Mouse (Mus musculus) common myeloid progenitor, adult 5-6 weeks (primary cell): Measurements from ENCODE around the gene Cdh11. TPM values are rescaled to one million over a fixed set of nuclear protein-coding genes. Genes with fewer than 3 reads are reported as not detected.
A peak's percentile ranks its signal among the peaks of the same experiment; 100 is the strongest.

Source experiments
- ATAC-seq: replicated peaks from 2 replicates; pipeline ENCODE4 v1.8.0; 2016; ENCODE audit warnings: low read depth, mild to moderate bottlenecking, moderate TSS enrichment, inconsistent platforms; ENCODE audit not compliant: poor library complexity, severe bottlenecking
- total RNA-seq: library from RNA; stranded (forward); fragments of 200-1000, 187-1606 nt; gene quantifications from 2 replicates; pipeline ENCODE4 v1.2.3, GENCODE M21; 2017

Gene Cdh11
- not detected in 2 replicates for total RNA-seq

GRCm38 (mm10) chr8:102785592-102786416 lies at the start of gene Cdh11:
TSS of gene Cdh11 (minus strand) at chr8:102785642.
- ATAC-seq = no peak

- no peak for ATAC-seq
These were observed 28.5 kb upstream of the Cdh11 start for GRCm38 (mm10) chr8:102813959-102814358.

- ATAC-seq = no peak
These were observed 4.9 kb upstream of the Cdh11 start for GRCm38 (mm10) chr8:102790303-102790702.

GRCm38 (mm10) chr8:102786467-102787360 lies 1.3 kb upstream of the Cdh11 start:
- no peak for ATAC-seq

GRCm38 (mm10) chr8:102784835-102785455 lies 497 bp downstream of the Cdh11 start:
- ATAC-seq = no peak

GRCm38 (mm10) chr8:102783821-102784591 lies 1.4 kb downstream of the Cdh11 start:
- no peak for ATAC-seq

GRCm38 (mm10) chr8:102782707-102783489 lies 2.5 kb downstream of the Cdh11 start:
- no peak for ATAC-seq

GRCm38 (mm10) chr8:102780899-102781298 lies 4.5 kb downstream of the Cdh11 start:
- ATAC-seq = peak; percentile 74

- ATAC-seq = no peak
These were observed 10.8 kb downstream of the Cdh11 start for GRCm38 (mm10) chr8:102774594-102774993.

GRCm38 (mm10) chr8:102771456-102771855 lies 14.0 kb downstream of the Cdh11 start:
- no peak for ATAC-seq

- ATAC-seq = no peak
These were observed 31.6 kb downstream of the Cdh11 start for GRCm38 (mm10) chr8:102753839-102754238.

GRCm38 (mm10) chr8:102742940-102743339 lies 42.5 kb downstream of the Cdh11 start:
- ATAC-seq = no peak

GRCm38 (mm10) chr8:102742008-102742591 lies 43.3 kb downstream of the Cdh11 start:
- ATAC-seq = no peak

GRCm38 (mm10) chr8:102740963-102741362 lies 44.5 kb downstream of the Cdh11 start:
- ATAC-seq = no peak

GRCm38 (mm10) chr8:102738961-102739487 lies 46.4 kb downstream of the Cdh11 start:
- no peak for ATAC-seq

- ATAC-seq = no peak
These were observed 47.0 kb downstream of the Cdh11 start for GRCm38 (mm10) chr8:102738395-102738794.

- no peak for ATAC-seq
These were observed 51.0 kb downstream of the Cdh11 start for GRCm38 (mm10) chr8:102734419-102734818.

- no peak for ATAC-seq
These were observed 59.1 kb downstream of the Cdh11 start for GRCm38 (mm10) chr8:102726206-102726935.
